Mouse (Mus musculus) erythroblast, adult 5-6 weeks (primary cell): ENCODE measurements around the gene Lrp10. TPM values are rescaled to one million over a fixed set of nuclear protein-coding genes. Genes with fewer than 3 reads are reported as not detected.
A peak's percentile ranks its signal among the peaks of the same experiment; 100 is the strongest.

ENCODE experiments used
- ATAC-seq: replicated peaks from 2 replicates; pipeline ENCODE4 v1.8.0; 2016; ENCODE audit warnings: moderate number of reproducible peaks, mild to moderate bottlenecking, moderate TSS enrichment, inconsistent platforms; ENCODE audit not compliant: poor library complexity, low FRiP score, severe bottlenecking
- total RNA-seq, 2 experiments: library from RNA; stranded (forward) in 1 of 2; stranded (reverse) in 1 of 2; fragments of 150-400 nt in 1 of 2; fragments of 200-764, 138-1000 nt in 1 of 2; gene quantifications; 2 replicates each; pipeline versions ENCODE4 v1.2.3 to v1.2.4; 2015 to 2017; ENCODE audit warnings: low replicate concordance in 2 of 2

Lrp10 gene
- total RNA-seq, 2 experiments from 2014 or later = 6.7 to 12.2 TPM

- 0 out of 2 replicates have a peak, but pooled peaks have one; percentile 16 for ATAC-seq
These were observed 30.8 kb upstream of the Lrp10 start for GRCm38 (mm10) chr14:54432837-54433830.

GRCm38 (mm10) chr14:54433941-54434531 lies 29.9 kb upstream of the Lrp10 start:
- no peak for ATAC-seq

- no peak for ATAC-seq
These were observed 28.6 kb upstream of the Lrp10 start for GRCm38 (mm10) chr14:54435194-54435918.

DNA sequence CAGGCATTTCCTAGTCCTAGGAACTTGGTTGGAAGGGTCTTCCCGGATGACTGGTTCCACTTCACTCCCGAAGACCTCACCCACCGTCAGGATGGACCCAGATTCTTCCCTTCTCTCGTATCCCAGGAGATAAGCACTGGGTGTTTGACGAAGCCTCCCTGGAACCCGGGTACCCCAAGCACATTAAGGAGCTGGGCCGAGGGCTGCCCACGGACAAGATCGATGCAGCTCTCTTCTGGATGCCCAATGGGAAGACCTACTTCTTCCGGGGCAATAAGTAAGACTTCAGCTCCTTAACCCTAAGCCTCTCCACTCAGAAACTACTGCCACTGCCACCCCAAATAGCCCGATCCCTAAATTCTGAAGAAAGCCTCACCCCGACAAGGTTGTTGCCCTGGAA lies 24.8 kb upstream of the Lrp10 start:
- ATAC-seq = no peak

DNA sequence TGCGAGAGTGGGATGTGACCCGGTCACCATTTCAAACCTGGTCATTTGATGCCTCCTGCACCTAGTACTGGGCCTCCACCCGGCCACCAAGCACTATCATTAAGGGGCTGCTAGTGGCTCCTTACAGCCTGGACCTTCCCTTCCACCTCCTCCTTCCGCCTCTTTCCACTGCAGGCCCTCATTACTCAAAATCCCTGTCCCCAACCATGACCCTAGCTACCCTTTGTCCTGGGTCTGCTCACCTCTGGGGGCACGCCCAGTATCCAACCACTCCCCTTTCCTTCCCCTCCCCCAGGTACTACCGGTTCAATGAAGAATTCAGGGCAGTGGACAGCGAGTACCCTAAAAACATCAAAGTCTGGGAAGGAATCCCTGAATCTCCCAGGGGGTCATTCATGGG lies 24.3 kb upstream of the Lrp10 start:
- ATAC-seq = no peak

GRCm38 (mm10) chr14:54440538-54440937 lies 23.4 kb upstream of the Lrp10 start:
- no peak for ATAC-seq

- ATAC-seq = no peak
These were observed 22.6 kb upstream of the Lrp10 start for GRCm38 (mm10) chr14:54441365-54441764.

- ATAC-seq = no peak
These were observed 21.4 kb upstream of the Lrp10 start for GRCm38 (mm10) chr14:54442548-54442947.

GRCm38 (mm10) chr14:54443196-54443595 lies 20.7 kb upstream of the Lrp10 start:
- ATAC-seq = no peak

GRCm38 (mm10) chr14:54443712-54444618 lies 20.0 kb upstream of the Lrp10 start:
- no peak for ATAC-seq

DNA sequence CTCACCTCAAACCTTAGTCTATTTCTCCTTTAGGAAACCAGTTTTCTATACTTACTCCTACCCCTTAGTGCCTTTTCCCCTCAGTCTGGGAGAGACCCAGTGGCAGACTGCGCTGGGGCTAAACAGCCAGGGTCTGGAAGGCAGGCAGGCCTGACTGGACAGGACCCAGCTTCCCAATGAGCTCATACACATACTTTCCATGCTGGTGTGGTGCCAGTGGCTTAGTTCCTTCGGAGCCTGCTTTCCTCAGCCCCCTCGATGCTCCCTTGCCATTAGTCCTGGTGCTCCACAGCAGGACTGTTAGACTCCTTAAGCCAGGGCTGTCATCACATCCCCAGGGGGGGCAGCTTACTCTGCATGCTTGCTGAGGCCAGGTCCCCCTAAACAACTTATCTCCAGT lies 18.5 kb upstream of the Lrp10 start:
- no peak for ATAC-seq

GRCm38 (mm10) chr14:54453566-54453965 lies 10.4 kb upstream of the Lrp10 start:
- ATAC-seq = no peak

DNA sequence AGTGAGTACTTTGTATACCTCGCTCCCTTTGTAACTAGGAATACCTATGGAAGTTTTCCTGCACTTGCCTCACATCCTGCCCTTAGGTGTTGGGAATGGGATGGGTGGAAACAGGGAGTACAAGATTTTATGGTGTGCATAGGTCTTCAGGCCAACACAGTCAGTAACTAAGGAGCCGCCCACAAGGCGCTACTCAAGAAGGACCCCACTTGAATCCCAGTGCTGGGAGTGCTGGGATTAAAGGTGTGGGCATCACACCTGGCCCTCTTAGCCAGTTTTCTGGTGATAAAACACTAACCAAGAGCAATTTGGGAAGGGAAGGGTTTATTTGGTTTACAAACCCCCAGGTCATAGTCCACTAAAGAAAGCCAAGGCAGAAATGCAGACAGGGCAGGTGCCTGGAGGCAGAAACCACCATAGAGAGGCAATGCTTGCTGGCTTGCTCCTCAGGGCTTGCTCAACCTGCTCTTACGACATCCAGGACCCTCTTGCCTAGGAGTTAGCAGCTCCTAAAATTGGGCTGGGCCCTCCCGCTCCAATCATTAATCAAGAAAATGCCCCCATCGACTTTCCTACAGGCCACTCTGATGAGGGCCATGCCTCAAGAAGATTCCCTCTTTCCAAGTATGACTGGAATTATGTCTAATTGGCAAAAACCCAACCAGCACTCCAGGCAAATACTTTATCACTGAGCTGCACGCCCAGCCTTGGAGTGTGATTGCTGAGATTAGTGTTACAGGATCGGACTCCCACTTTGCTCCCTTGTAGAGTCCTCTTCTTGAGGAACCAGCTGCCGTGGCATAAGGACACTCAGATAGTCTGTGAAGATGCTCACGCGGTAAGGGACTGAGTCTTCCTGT lies 9.0 kb upstream of the Lrp10 start:
- no peak for ATAC-seq

GRCm38 (mm10) chr14:54457907-54458569 lies 5.9 kb upstream of the Lrp10 start:
- ATAC-seq = no peak

GRCm38 (mm10) chr14:54462146-54462545 lies 1.8 kb upstream of the Lrp10 start:
- no peak for ATAC-seq

- ATAC-seq = peak; percentile 21
These were observed 604 bp upstream of the Lrp10 start for GRCm38 (mm10) chr14:54463108-54463958.
